Mouse (Mus musculus) CH12.LX (cell line): ENCODE data around the gene Grcc10. TPM values are rescaled to one million over a fixed set of nuclear protein-coding genes. Genes with fewer than 3 reads are reported as not detected.

ENCODE experiments used
- DNase-seq: peaks from one replicate; pipeline ENCODE4 v3.0.0-alpha.2; 2013; ENCODE audit errors: extremely low read depth
- H3K27ac ChIP-seq: 2 replicates; pipeline ENCODE4 v1.5.1; 2012; ENCODE audit warnings: low read depth, mild to moderate bottlenecking, control low read depth, moderate library complexity; ENCODE audit not compliant: insufficient read depth
- H3K27me3 ChIP-seq: replicated peaks from 2 replicates; pipeline ENCODE3; 2012; ENCODE audit warnings: inconsistent platforms
- H3K36me3 ChIP-seq, 2 experiments: replicated peaks in 1 of 2; 2 replicates each; pipeline versions ENCODE3 to v1.6.1; 2012; ENCODE audit warnings: inconsistent platforms in 1 of 2, low read length in 1 of 2, mild to moderate bottlenecking in 1 of 2, mixed read lengths in 1 of 2, moderate library complexity in 1 of 2; ENCODE audit not compliant: control insufficient read depth in 1 of 2, insufficient read depth in 1 of 2
- H3K4me1 ChIP-seq, 2 experiments: 2 replicates each; pipeline ENCODE4 v1.6.1; 2012; ENCODE audit warnings: inconsistent platforms in 1 of 2, moderate library complexity in 1 of 2; ENCODE audit not compliant: insufficient read depth in 2 of 2, control insufficient read depth in 1 of 2
- H3K4me2 ChIP-seq: 2 replicates; pipeline ENCODE4 v1.6.1; 2012; ENCODE audit warnings: low read depth, mild to moderate bottlenecking, control low read depth; ENCODE audit not compliant: poor library complexity, insufficient read depth, severe bottlenecking
- H3K4me3 ChIP-seq, 3 experiments: fragments of 150-350 bp in 1 of 3; sonication (generic) in 1 of 3; replicated peaks in 1 of 3; 2 replicates each; pipeline versions ENCODE3 to v1.5.1; 2011 to 2012; ENCODE audit warnings: low read depth in 2 of 3, low read length in 2 of 3, mild to moderate bottlenecking in 2 of 3, moderate library complexity in 2 of 3, control low read depth in 1 of 3, improper control_type of control experiment in 1 of 3, inconsistent platforms in 1 of 3, mixed read lengths in 1 of 3; ENCODE audit not compliant: poor library complexity in 1 of 3
- H3K79me2 ChIP-seq: replicated peaks from 2 replicates; pipeline ENCODE4 v1.6.1; 2012; ENCODE audit warnings: mild to moderate bottlenecking, moderate library complexity; ENCODE audit not compliant: control insufficient read depth, poor library complexity, insufficient read depth, severe bottlenecking; ENCODE audit errors: extremely low read depth
- H3K9ac ChIP-seq: 2 replicates; pipeline ENCODE4 v1.6.1; 2012; ENCODE audit warnings: low read depth, mild to moderate bottlenecking, control low read depth, moderate library complexity; ENCODE audit not compliant: insufficient read depth
- H3K9me3 ChIP-seq: replicated peaks from 2 replicates; pipeline ENCODE3; 2012; ENCODE audit warnings: low read length, inconsistent platforms, mixed read lengths
- CTCF ChIP-seq, 2 experiments: IDR thresholded peaks in 1 of 2; conservative IDR thresholded peaks in 1 of 2; 2 replicates each; pipeline ENCODE4 v1.5.1; 2011 to 2012; ENCODE audit warnings: low read depth in 2 of 2, low read length in 2 of 2, improper control_type of control experiment in 1 of 2, inconsistent platforms in 1 of 2, mild to moderate bottlenecking in 1 of 2, moderate library complexity in 1 of 2
- E2F4 ChIP-seq: IDR thresholded peaks from 2 replicates; pipeline ENCODE4 v1.6.1; 2011; ENCODE audit warnings: low read depth, low read length, improper control_type of control experiment; ENCODE audit not compliant: insufficient replicate concordance
- ELF1 ChIP-seq: IDR thresholded peaks from 2 replicates; pipeline ENCODE4 v1.6.1; 2014; ENCODE audit warnings: low read depth, mild to moderate bottlenecking, inconsistent platforms, low read length, improper control_type of control experiment
- EP300 ChIP-seq: IDR thresholded peaks from 2 replicates; pipeline ENCODE4 v1.6.1; 2011; ENCODE audit warnings: low read length, improper control_type of control experiment
- HCFC1 ChIP-seq: IDR thresholded peaks from 2 replicates; pipeline ENCODE4 v1.6.1; 2012; ENCODE audit warnings: low read depth, mild to moderate bottlenecking, inconsistent platforms, low read length, improper control_type of control experiment
- IRF4 ChIP-seq: IDR thresholded peaks from 2 replicates; pipeline ENCODE4 v1.6.1; 2014; ENCODE audit warnings: low read depth, mild to moderate bottlenecking, inconsistent platforms, low read length, improper control_type of control experiment
- JUN ChIP-seq: IDR thresholded peaks from 2 replicates; pipeline ENCODE4 v1.6.1; 2011; ENCODE audit warnings: low read depth, mild to moderate bottlenecking, low read length, improper control_type of control experiment, moderate library complexity; ENCODE audit not compliant: insufficient read depth
- MAFK ChIP-seq: IDR thresholded peaks from 2 replicates; pipeline ENCODE4 v1.6.1; 2011; ENCODE audit warnings: low read length, improper control_type of control experiment; ENCODE audit not compliant: insufficient replicate concordance
- MAZ ChIP-seq: IDR thresholded peaks from 2 replicates; pipeline ENCODE4 v1.6.1; 2012; ENCODE audit warnings: low read depth, mild to moderate bottlenecking, inconsistent platforms, low read length, improper control_type of control experiment, moderate library complexity
- MEF2A ChIP-seq: IDR thresholded peaks from 2 replicates; pipeline ENCODE4 v1.6.1; 2014; ENCODE audit warnings: low read depth, mild to moderate bottlenecking, inconsistent platforms, low read length, improper control_type of control experiment, borderline replicate concordance
- NRF1 ChIP-seq: IDR thresholded peaks from 2 replicates; pipeline ENCODE4 v1.6.1; 2014; ENCODE audit warnings: low read depth, mild to moderate bottlenecking, inconsistent platforms, low read length, improper control_type of control experiment, moderate library complexity
- POLR2A ChIP-seq: IDR thresholded peaks from 2 replicates; pipeline ENCODE4 v1.6.1; 2011; ENCODE audit warnings: low read depth, mild to moderate bottlenecking, improper control_type of control experiment, low read length
- RAD21 ChIP-seq: IDR thresholded peaks from 2 replicates; pipeline ENCODE4 v1.6.1; 2011; ENCODE audit warnings: low read depth, mild to moderate bottlenecking, low read length, improper control_type of control experiment, moderate library complexity
- RCOR1 ChIP-seq: conservative IDR thresholded peaks from 2 replicates; pipeline ENCODE4 v1.6.1; 2012; ENCODE audit warnings: low read depth, mild to moderate bottlenecking, inconsistent platforms, low read length, improper control_type of control experiment
- SIN3A ChIP-seq: IDR thresholded peaks from 2 replicates; pipeline ENCODE4 v1.6.1; 2012; ENCODE audit warnings: low read length, improper control_type of control experiment, inconsistent platforms
- SMC3 ChIP-seq: IDR thresholded peaks from 2 replicates; pipeline ENCODE4 v1.6.1; 2011; ENCODE audit warnings: low read depth, low read length, improper control_type of control experiment
- TBP ChIP-seq: conservative IDR thresholded peaks from 2 replicates; pipeline ENCODE4 v1.6.1; 2011; ENCODE audit warnings: low read depth, low read length, improper control_type of control experiment
- TCF12 ChIP-seq: IDR thresholded peaks from 2 replicates; pipeline ENCODE4 v1.6.1; 2014; ENCODE audit warnings: low read depth, mild to moderate bottlenecking, inconsistent platforms, low read length, improper control_type of control experiment
- USF1 ChIP-seq: IDR thresholded peaks from 2 replicates; pipeline ENCODE4 v1.6.1; 2014; ENCODE audit warnings: low read depth, mild to moderate bottlenecking, inconsistent platforms, low read length, improper control_type of control experiment
- ZC3H11A ChIP-seq: IDR thresholded peaks from 2 replicates; pipeline ENCODE4 v1.6.1; 2012; ENCODE audit warnings: low read depth, mild to moderate bottlenecking, inconsistent platforms, low read length, improper control_type of control experiment
- ZNF384 ChIP-seq: IDR thresholded peaks from 2 replicates; pipeline ENCODE4 v1.6.1; 2012; ENCODE audit warnings: low read depth, low read length, improper control_type of control experiment, inconsistent platforms
- dilution Hi-C: fragments of 300-500 bp; cut with MboI; formaldehyde crosslinking; loops from 2 replicates; pipeline ENCODE4 v1.14.3; 2020; ENCODE audit warnings: low sequenced_read_pairs; ENCODE audit not compliant: extremely low pct_unique_long_range_greater_than_20kb, extremely low pct_ligation_motif_present
- in situ Hi-C: fragments of 300-500 bp; cut with MboI; formaldehyde crosslinking; loops from 3 replicates; pipeline ENCODE4 v1.14.3; 2019; ENCODE audit warnings: low sequenced_read_pairs, low pct_ligation_motif_present, low pct_unique_long_range_greater_than_20kb, mixed read lengths
- polyA plus RNA-seq: library from polyadenylated mRNA; unstranded; fragments of >175 nt; gene quantifications from 2 replicates; pipeline ENCODE4 v1.2.1, GENCODE M21; 2012; ENCODE audit warnings: low read depth; ENCODE audit not compliant: insufficient read length
- total RNA-seq, 2 experiments: library from RNA; depleted of rRNA; stranded (reverse); fragments of 300-350 nt in 1 of 2; fragments of >200 nt in 1 of 2; gene quantifications; 2 replicates each; pipeline ENCODE4 v1.2.3; 2012 to 2014

The Grcc10 gene
- total and polyA plus RNA-seq, 3 experiments: 64.3 to 197 (median 88.4) TPM

GRCm38 (mm10) chr6:124711824-124712782 lies 29.1 kb downstream of the Grcc10 start, which contains the start of the genes Emg1 and Phb2 (continued):
- TF ChIP-seq ELF1 (peak; percentile 95), JUN (no peak), CTCF (conservative IDR thresholded peaks at IDR 0.05 in 1 of 2, IDR thresholded peaks at IDR 0.05 in 1 of 2; ENCODE audit: low read depth in 2 of 2, low read length in 2 of 2) (no peak), ZC3H11A (peak; percentile 52; the same call in 1 of the 2 replicates), TCF12 (peak; percentile 90), SMC3 (no peak), ZNF384 (peak; percentile 44; the same call in 1 of the 2 replicates), E2F4 (no peak), RAD21 (no peak; the same call in 1 of the 2 replicates), EP300 (no peak), TBP (peak; percentile 90), HCFC1 (peak; percentile 95), IRF4 (peak; percentile 80), MEF2A (peak; percentile 73; the same call in 1 of the 2 replicates), SIN3A (peak; percentile 95), RCOR1 (peak; percentile 71; the same call in 1 of the 2 replicates)

GRCm38 (mm10) chr6:124708289-124708889 lies 32.8 kb downstream of the Grcc10 start:
- H3K4me2 ChIP-seq: no peak overlapping the region
- in situ Hi-C loops (no loop called here), dilution Hi-C loops (no loop called here)
- peak overlapping the region; percentile 16; the same call in 1 of the 2 replicates for H3K27ac ChIP-seq
- peaks cover 43 to 65% of the 10 kb centered on the region in 2 experiments for H3K36me3 ChIP-seq
- no peak overlapping the region for H3K9ac ChIP-seq
- TF ChIP-seq ZC3H11A (no peak), NRF1 (no peak), POLR2A (no peak), MEF2A (no peak), HCFC1 (no peak), ZNF384 (no peak), MAFK (no peak), MAZ (no peak), USF1 (no peak)
- peaks cover 28 to 58% of the 10 kb centered on the region in 2 experiments for H3K4me1 ChIP-seq
- H3K4me3 ChIP-seq: peak overlapping the region in 1 of 3 experiments; percentile 2
- DNase-seq: no peak
- H3K79me2 ChIP-seq: peaks cover 85% of the 10 kb centered on the region
- no peaks in the 10 kb centered on the region for H3K27me3 ChIP-seq
- no peaks in the 10 kb centered on the region for H3K9me3 ChIP-seq
